Mouse (Mus musculus) ovary, postnatal 36 days (tissue): ENCODE measurements around the gene Fbln5.
A peak's percentile ranks its signal among the peaks of the same experiment; 100 is the strongest.

Source experiments
- DNase-seq: peaks from one replicate; pipeline ENCODE4 v3.0.0; 2022; ENCODE audit warnings: low spot score, mixed read lengths

Gene Fbln5

GRCm38 (mm10) chr12:101810515-101810914 is 8.3 kb downstream of the Fbln5 start:
- no peak for DNase-seq

- peak; percentile 38 for DNase-seq
Observed at GRCm38 (mm10) chr12:101807400-101807799, 11.5 kb downstream of the Fbln5 start.

- DNase-seq = no peak
Observed at GRCm38 (mm10) chr12:101802445-101802844, 16.4 kb downstream of the Fbln5 start.

- no peak for DNase-seq
Observed at GRCm38 (mm10) chr12:101801744-101802143, 17.1 kb downstream of the Fbln5 start.

GRCm38 (mm10) chr12:101801051-101801450 is 17.8 kb downstream of the Fbln5 start:
- no peak for DNase-seq

GRCm38 (mm10) chr12:101798189-101798922 is 20.5 kb downstream of the Fbln5 start:
- DNase-seq = no peak

GRCm38 (mm10) chr12:101794458-101794857 is 24.4 kb downstream of the Fbln5 start:
- peak; percentile 38 for DNase-seq

- no peak for DNase-seq
Observed at GRCm38 (mm10) chr12:101793221-101793621, 25.6 kb downstream of the Fbln5 start.

GRCm38 (mm10) chr12:101792684-101793083 is 26.2 kb downstream of the Fbln5 start:
- DNase-seq = no peak

GRCm38 (mm10) chr12:101789767-101790166 is 29.1 kb downstream of the Fbln5 start:
- DNase-seq = no peak

- DNase-seq = no peak
Observed at GRCm38 (mm10) chr12:101789250-101789649, 29.6 kb downstream of the Fbln5 start.

GRCm38 (mm10) chr12:101782787-101783186 is 36.1 kb downstream of the Fbln5 start:
- no peak for DNase-seq

GRCm38 (mm10) chr12:101780915-101781314 is 37.9 kb downstream of the Fbln5 start:
- no peak for DNase-seq

- DNase-seq = no peak
Observed at GRCm38 (mm10) chr12:101777613-101778325, 41.1 kb downstream of the Fbln5 start.

GRCm38 (mm10) chr12:101776383-101776782 is 42.5 kb downstream of the Fbln5 start:
- no peak for DNase-seq

- DNase-seq = no peak
Observed at GRCm38 (mm10) chr12:101774116-101774515, 44.7 kb downstream of the Fbln5 start.

- DNase-seq = no peak
Observed at GRCm38 (mm10) chr12:101772962-101773361, 45.9 kb downstream of the Fbln5 start.

- no peak for DNase-seq
Observed at GRCm38 (mm10) chr12:101770283-101771015, 48.4 kb downstream of the Fbln5 start.

- DNase-seq = no peak
Observed at GRCm38 (mm10) chr12:101767306-101768053, 51.4 kb downstream of the Fbln5 start.

GRCm38 (mm10) chr12:101766228-101766852 is 52.5 kb downstream of the Fbln5 start:
- DNase-seq = no peak

- DNase-seq = no peak
Observed at GRCm38 (mm10) chr12:101764870-101765269, 54.0 kb downstream of the Fbln5 start.

GRCm38 (mm10) chr12:101763065-101763464 is 55.8 kb downstream of the Fbln5 start:
- no peak for DNase-seq
